Mouse (Mus musculus) heart, adult 2 months (tissue): ENCODE measurements around the gene Bpi. TPM values are rescaled to one million over a fixed set of nuclear protein-coding genes. Genes with fewer than 3 reads are reported as not detected.
A peak's percentile ranks its signal among the peaks of the same experiment; 100 is the strongest.

ENCODE experiments used
- DNase-seq, 2 experiments: peaks; one replicate each; pipeline ENCODE4 v3.0.0; 2021
- H3K27ac ChIP-seq: fragments of 200-600 bp; 2 replicates; pipeline ENCODE4 v1.8.1; 2022
- H3K27me3 ChIP-seq: fragments of 200-500 bp; 2 replicates; pipeline ENCODE4 v1.6.1; 2012; ENCODE audit warnings: mild to moderate bottlenecking, low read length, inconsistent platforms, mixed read lengths; ENCODE audit not compliant: control insufficient read depth, insufficient read depth
- H3K36me3 ChIP-seq: fragments of 200-500 bp; 2 replicates; pipeline ENCODE4 v1.6.1; 2012; ENCODE audit warnings: low read length, inconsistent platforms; ENCODE audit not compliant: control insufficient read depth, insufficient read depth
- H3K4me1 ChIP-seq: fragments of 200-500 bp; 2 replicates; pipeline ENCODE4 v1.6.1; 2011; ENCODE audit warnings: low read length; ENCODE audit not compliant: control insufficient read depth, insufficient read depth
- H3K4me3 ChIP-seq: fragments of 200-600 bp; 2 replicates; pipeline ENCODE4 v1.8.1; 2022
- H3K79me2 ChIP-seq: fragments of 200-500 bp; replicated peaks from 2 replicates; pipeline ENCODE4 v1.6.1; 2012; ENCODE audit warnings: mild to moderate bottlenecking, inconsistent platforms, low read length, moderate library complexity, mixed read lengths; ENCODE audit not compliant: control insufficient read depth, insufficient read depth
- H3K9ac ChIP-seq: fragments of 200-500 bp; 2 replicates; pipeline ENCODE4 v1.6.1; 2012; ENCODE audit warnings: low read depth, mild to moderate bottlenecking, control low read depth, inconsistent platforms, low read length, mixed read lengths
- CTCF ChIP-seq: fragments of 200-600 bp; IDR thresholded peaks from 2 replicates; pipeline ENCODE4 v1.8.1; 2022; ENCODE audit warnings: antibody characterized with exemption, mild to moderate bottlenecking, moderate library complexity
- EP300 ChIP-seq: fragments of 200-500 bp; IDR thresholded peaks from 2 replicates; pipeline ENCODE4 v1.6.1; 2011; ENCODE audit warnings: low read depth, low read length, control low read depth; ENCODE audit not compliant: insufficient read depth
- POLR2A ChIP-seq: fragments of 200-500 bp; IDR thresholded peaks from 2 replicates; pipeline ENCODE4 v1.6.1; 2011; ENCODE audit warnings: mild to moderate bottlenecking, low read depth, low read length, control low read depth; ENCODE audit not compliant: insufficient read depth
- WGBS: fragments of 180-500 bp; shearing (Covaris S2); methylation state at CpG from one replicate; pipeline ENCODE4 v1.1.7; 2018; 5-methylcytosine and 5-hydroxymethylcytosine counted together
- intact Hi-C: fragments of 180-260 bp; cut with DNase I; formaldehyde crosslinking; loops from one replicate; pipeline ENCODE4 v1.15.1; 2025
- polyA plus RNA-seq: library from polyadenylated mRNA; depleted of rRNA; stranded (reverse); fragments of >200 nt; gene quantifications from 2 replicates; pipeline ENCODE4 v1.2.3, GENCODE M21; 2012
- total RNA-seq, 2 experiments: library from RNA; stranded (reverse); gene quantifications; 2 replicates each; pipeline ENCODE4 v1.2.3; 2021

The Bpi gene
- total and polyA plus RNA-seq, 3 experiments, result 0.13 TPM; not detected in 2

- H3K4me1 ChIP-seq, result peaks cover 2% of the 10 kb centered on the region; the same call in 1 of the 2 replicates
- peak overlapping the region; percentile 61 for H3K27ac ChIP-seq
- DNase-seq, result peak in 1 of 2 experiments; percentile 61
- intact Hi-C loops, result no loop called here
- no peaks in the 10 kb centered on the region for H3K27me3 ChIP-seq
- 79% methylated on average over 8 of the region's 8 CpGs for WGBS
- TF ChIP-seq EP300 (no peak), POLR2A (no peak), CTCF (no peak)
- no peak overlapping the region for H3K4me3 ChIP-seq
- H3K9ac ChIP-seq, result no peak overlapping the region
- no peaks in the 10 kb centered on the region for H3K36me3 ChIP-seq
- H3K79me2 ChIP-seq, result no peaks in the 10 kb centered on the region
Measured at GRCm38 (mm10) chr2:158216510-158216909, 41.4 kb upstream of the Bpi start.

- no peaks in the 10 kb centered on the region for H3K36me3 ChIP-seq
- peaks cover 4% of the 10 kb centered on the region; the same call in 1 of the 2 replicates for H3K4me1 ChIP-seq
- intact Hi-C loops, result no loop called here
- TF ChIP-seq CTCF (no peak), POLR2A (no peak), EP300 (no peak)
- WGBS, result 66% methylated on average over 2 of the region's 2 CpGs
- no peak for DNase-seq
- H3K4me3 ChIP-seq, result no peak overlapping the region
- no peaks in the 10 kb centered on the region for H3K79me2 ChIP-seq
- no peaks in the 10 kb centered on the region for H3K27me3 ChIP-seq
- no peak overlapping the region for H3K27ac ChIP-seq
- no peak overlapping the region for H3K9ac ChIP-seq
Measured at GRCm38 (mm10) chr2:158219562-158219961, 38.3 kb upstream of the Bpi start.

- DNase-seq, result no peak
- H3K36me3 ChIP-seq, result no peaks in the 10 kb centered on the region
- TF ChIP-seq POLR2A (no peak), CTCF (no peak), EP300 (no peak)
- no peaks in the 10 kb centered on the region for H3K79me2 ChIP-seq
- H3K27ac ChIP-seq, result no peak overlapping the region
- intact Hi-C loops, result no loop called here
- no peaks in the 10 kb centered on the region for H3K27me3 ChIP-seq
- peaks cover 3% of the 10 kb centered on the region; the same call in 1 of the 2 replicates for H3K4me1 ChIP-seq
- no peak overlapping the region for H3K4me3 ChIP-seq
- 89% methylated on average over 9 of the region's 9 CpGs for WGBS
- no peak overlapping the region for H3K9ac ChIP-seq
Measured at GRCm38 (mm10) chr2:158221446-158222084, 36.3 kb upstream of the Bpi start.

GRCm38 (mm10) chr2:158222664-158223063 is 35.2 kb upstream of the Bpi start:
- WGBS, result 33% methylated on average over 4 of the region's 4 CpGs
- DNase-seq, result peak; percentile 46 to 51
- TF ChIP-seq POLR2A, result no peak
- TF ChIP-seq CTCF, result no peak
- TF ChIP-seq EP300, result no peak
- Histone ChIP-seq H3K27ac (peak overlapping the region; percentile 27; the same call in 1 of the 2 replicates), H3K4me1 (peaks cover 3% of the 10 kb centered on the region; the same call in 1 of the 2 replicates), H3K4me3 (no peak overlapping the region), H3K27me3 (no peaks in the 10 kb centered on the region), H3K79me2 (no peaks in the 10 kb centered on the region), H3K36me3 (no peaks in the 10 kb centered on the region), H3K9ac (no peak overlapping the region)
- intact Hi-C loops, result no loop called here

GRCm38 (mm10) chr2:158223497-158223896 is 34.4 kb upstream of the Bpi start:
- no peak overlapping the region for H3K4me3 ChIP-seq
- peaks cover 3% of the 10 kb centered on the region; the same call in 1 of the 2 replicates for H3K4me1 ChIP-seq

GRCm38 (mm10) chr2:158225301-158225700 is 32.6 kb upstream of the Bpi start:
- no peak overlapping the region for H3K4me3 ChIP-seq
- intact Hi-C loops, result no loop called here
- H3K36me3 ChIP-seq, result no peaks in the 10 kb centered on the region
- 52% methylated on average over 5 of the region's 5 CpGs for WGBS
- H3K27me3 ChIP-seq, result no peaks in the 10 kb centered on the region
- H3K4me1 ChIP-seq, result peaks cover 3% of the 10 kb centered on the region; the same call in 1 of the 2 replicates
- H3K27ac ChIP-seq, result peak overlapping the region; percentile 38
- no peaks in the 10 kb centered on the region for H3K79me2 ChIP-seq
- H3K9ac ChIP-seq, result no peak overlapping the region
- TF ChIP-seq EP300, result 0 out of 2 replicates have a peak, but pooled peaks have one; percentile 23
- TF ChIP-seq POLR2A, result no peak
- peak; percentile 68 for TF ChIP-seq CTCF
- peak; percentile 64 to 75 for DNase-seq

More at GRCm38 (mm10) chr2:158223497-158223896, 34.4 kb upstream of the Bpi start:
- TF ChIP-seq EP300, result no peak
- TF ChIP-seq POLR2A, result no peak
- TF ChIP-seq CTCF, result no peak
- WGBS, result 56% methylated on average over 3 of the region's 3 CpGs
- intact Hi-C loops, result no loop called here
- Histone ChIP-seq H3K27me3 (no peaks in the 10 kb centered on the region), H3K36me3 (no peaks in the 10 kb centered on the region), H3K9ac (no peak overlapping the region), H3K79me2 (no peaks in the 10 kb centered on the region), H3K27ac (peak overlapping the region; percentile 33; the same call in 1 of the 2 replicates)
- DNase-seq, result no peak
